Mouse (Mus musculus): ENCODE measurements around the gene Sec1. TPM values are rescaled to one million over a fixed set of nuclear protein-coding genes. Genes with fewer than 3 reads are reported as not detected.

Gene Sec1
- total RNA-seq, 1 experiment: 4.5 TPM

DNA sequence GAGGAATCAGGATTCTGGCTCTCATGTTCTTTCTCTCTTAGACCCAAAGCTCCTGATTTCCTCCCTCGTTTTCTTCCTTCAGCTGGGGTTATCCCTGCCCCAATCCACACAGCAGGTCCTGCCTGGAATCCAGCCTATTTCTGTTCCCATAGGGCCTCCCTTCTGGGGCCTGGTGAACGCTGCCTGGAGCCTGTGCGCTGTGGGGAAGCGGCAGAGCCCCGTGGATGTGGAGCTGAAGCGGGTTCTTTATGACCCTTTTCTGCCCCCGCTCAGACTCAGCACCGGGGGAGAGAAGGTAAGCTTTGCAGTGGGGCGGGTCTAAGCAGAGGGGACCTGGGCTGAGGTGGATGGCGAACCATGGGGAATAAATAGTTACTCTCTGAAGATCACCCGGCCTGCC is 6.9 kb upstream of the Sec1 start:
- peak overlapping the region; percentile 41 to 53; a peak in 3 of 4 replicates for H3K4me3 ChIP-seq (ENCODE audit: insufficient read depth in 1 of 2, low read depth in 1 of 2, low read length in 2 of 2, poor library complexity in 1 of 2, severe bottlenecking in 1 of 2)
- in situ Hi-C loops (cut with MboI; ENCODE audit: low sequenced_read_pairs in 2 of 2, unreplicated experiment in 2 of 2): no loop called here
- no peak for DNase-seq (ENCODE audit: low read depth, low spot score)
- no peaks in the 10 kb centered on the region for H3K36me3 ChIP-seq (ENCODE audit: control insufficient read depth, insufficient read depth, low read length, poor library complexity, severe bottlenecking)
- H3K9me3 ChIP-seq (ENCODE audit: control insufficient read depth, insufficient read depth, low read depth, low read length): no peaks in the 10 kb centered on the region
- peak overlapping the region; percentile 59; the same call in 1 of the 2 replicates for H3K9ac ChIP-seq (ENCODE audit: insufficient read depth, low read depth, low read length, poor library complexity, severe bottlenecking)
- H3K27ac ChIP-seq (ENCODE audit: insufficient read depth, low read depth, low read length, poor library complexity, severe bottlenecking): no peak overlapping the region
- peaks cover 0 to 12% of the 10 kb centered on the region in 2 experiments; a peak in 2 of 4 replicates for H3K4me1 ChIP-seq (ENCODE audit: control insufficient read depth in 2 of 2, insufficient read depth in 2 of 2, low read length in 2 of 2, poor library complexity in 1 of 2)
- TF ChIP-seq ZNF384 (IDR thresholded peaks at IDR 0.05; ENCODE audit: low read depth, low read length): no peak
- TF ChIP-seq CHD2 (IDR thresholded peaks at IDR 0.05; ENCODE audit: low read depth, low read length): no peak
- TF ChIP-seq ZC3H11A (IDR thresholded peaks at IDR 0.05; ENCODE audit: borderline replicate concordance, low read depth, low read length): no peak
- TF ChIP-seq MAFK (IDR thresholded peaks at IDR 0.05; ENCODE audit: insufficient read depth, low read depth, low read length): no peak
- TF ChIP-seq HCFC1 (IDR thresholded peaks at IDR 0.05; ENCODE audit: borderline replicate concordance, insufficient read depth, low read length): no peak

DNA sequence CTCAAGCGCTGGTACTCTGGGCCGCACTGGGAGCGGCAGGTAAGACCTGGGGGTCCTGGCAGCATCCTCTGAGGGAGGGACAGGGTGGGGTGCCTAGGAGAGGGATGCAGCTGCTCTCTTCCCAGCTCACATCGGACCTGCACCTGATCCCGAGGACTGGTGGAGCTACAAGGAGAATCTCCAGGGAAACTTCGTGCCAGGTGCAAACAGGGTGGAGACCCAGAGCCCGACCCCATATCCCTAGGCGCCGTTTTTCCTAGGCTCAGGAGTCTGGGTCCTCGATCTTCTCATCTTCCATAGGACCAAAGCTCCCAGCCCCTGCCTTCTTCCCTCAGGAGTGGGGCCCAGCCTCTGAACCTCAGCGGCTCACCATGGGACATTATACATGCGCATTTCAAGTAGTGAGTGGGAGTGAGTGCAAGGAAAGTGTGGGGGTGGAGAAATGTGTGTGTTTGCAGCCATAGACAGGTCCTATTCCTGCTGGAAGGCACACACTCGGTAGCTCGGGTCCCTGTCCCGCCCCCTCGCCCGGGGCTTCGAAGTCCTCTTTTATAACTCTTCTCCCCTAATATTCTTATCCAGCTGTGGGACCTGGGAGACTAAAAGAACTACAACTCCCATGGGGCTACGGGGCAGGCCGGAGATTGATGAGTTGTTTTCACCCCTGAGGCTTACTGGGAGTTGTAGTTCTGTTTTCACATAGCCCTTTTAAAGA is 6.3 kb upstream of the Sec1 start:
- H3K9me3 ChIP-seq (ENCODE audit: control insufficient read depth, insufficient read depth, low read depth, low read length): no peaks in the 10 kb centered on the region
- H3K4me1 ChIP-seq (ENCODE audit: control insufficient read depth in 2 of 2, insufficient read depth in 2 of 2, low read length in 2 of 2, poor library complexity in 1 of 2): peaks cover 0 to 9% of the 10 kb centered on the region in 2 experiments; a peak in 2 of 4 replicates
- no peak overlapping the region for H3K27ac ChIP-seq (ENCODE audit: insufficient read depth, low read depth, low read length, poor library complexity, severe bottlenecking)
- TF ChIP-seq ZNF384 (IDR thresholded peaks at IDR 0.05; ENCODE audit: low read depth, low read length): no peak
- TF ChIP-seq HCFC1 (IDR thresholded peaks at IDR 0.05; ENCODE audit: borderline replicate concordance, insufficient read depth, low read length): peak; percentile 99
- no peak for DNase-seq (ENCODE audit: low read depth, low spot score)
- in situ Hi-C loops (cut with MboI; ENCODE audit: low sequenced_read_pairs in 2 of 2, unreplicated experiment in 2 of 2): no loop called here
- H3K36me3 ChIP-seq (ENCODE audit: control insufficient read depth, insufficient read depth, low read length, poor library complexity, severe bottlenecking): no peaks in the 10 kb centered on the region
- peak overlapping the region; percentile 29; the same call in 1 of the 2 replicates for H3K9ac ChIP-seq (ENCODE audit: insufficient read depth, low read depth, low read length, poor library complexity, severe bottlenecking)
- peak overlapping the region; percentile 53 to 59 for H3K4me3 ChIP-seq (ENCODE audit: insufficient read depth in 1 of 2, low read depth in 1 of 2, low read length in 2 of 2, poor library complexity in 1 of 2, severe bottlenecking in 1 of 2)

- Histone ChIP-seq H3K9ac (ENCODE audit: insufficient read depth, low read depth, low read length, poor library complexity, severe bottlenecking) (peak within 1 kb of the TSS; percentile 29), H3K4me3 (ENCODE audit: insufficient read depth in 1 of 2, low read depth in 1 of 2, low read length in 2 of 2, poor library complexity in 1 of 2, severe bottlenecking in 1 of 2) (peak within 1 kb of the TSS; percentile 53 to 59), H3K9me3 (ENCODE audit: control insufficient read depth, insufficient read depth, low read depth, low read length) (no peaks in the 10 kb centered on the region), H3K27ac (ENCODE audit: insufficient read depth, low read depth, low read length, poor library complexity, severe bottlenecking) (no peak within 1 kb of the TSS), H3K36me3 (ENCODE audit: control insufficient read depth, insufficient read depth, low read length, poor library complexity, severe bottlenecking) (no peaks in the 10 kb centered on the region), H3K4me1 (ENCODE audit: control insufficient read depth in 2 of 2, insufficient read depth in 2 of 2, low read length in 2 of 2, poor library complexity in 1 of 2) (peaks cover 0 to 8% of the 10 kb centered on the region in 2 experiments; a peak in 1 of 4 replicates)
- in situ Hi-C loops (cut with MboI; ENCODE audit: low sequenced_read_pairs in 2 of 2, unreplicated experiment in 2 of 2): no loop called here
- DNase-seq (ENCODE audit: low read depth, low spot score): no peak
- TF ChIP-seq ZNF384 (IDR thresholded peaks at IDR 0.05; ENCODE audit: low read depth, low read length) (no peak), HCFC1 (IDR thresholded peaks at IDR 0.05; ENCODE audit: borderline replicate concordance, insufficient read depth, low read length) (no peak), ZC3H11A (IDR thresholded peaks at IDR 0.05; ENCODE audit: borderline replicate concordance, low read depth, low read length) (no peak), CHD2 (IDR thresholded peaks at IDR 0.05; ENCODE audit: low read depth, low read length) (no peak), MAFK (IDR thresholded peaks at IDR 0.05; ENCODE audit: insufficient read depth, low read depth, low read length) (no peak)
Observed at GRCm38 (mm10) chr7:45699523-45700141, 5.4 kb upstream of the Sec1 start, which contains the start of gene Car11. TSS of gene Car11 (plus strand) at chr7:45699843.

- H3K36me3 ChIP-seq (ENCODE audit: control insufficient read depth, insufficient read depth, low read length, poor library complexity, severe bottlenecking): no peaks in the 10 kb centered on the region
- in situ Hi-C loops (cut with MboI; ENCODE audit: low sequenced_read_pairs in 2 of 2, unreplicated experiment in 2 of 2): no loop called here
- no peak for TF ChIP-seq ZC3H11A (IDR thresholded peaks at IDR 0.05; ENCODE audit: borderline replicate concordance, low read depth, low read length)
- no peak for TF ChIP-seq CHD2 (IDR thresholded peaks at IDR 0.05; ENCODE audit: low read depth, low read length)
- no peak for TF ChIP-seq ZNF384 (IDR thresholded peaks at IDR 0.05; ENCODE audit: low read depth, low read length)
- no peak for TF ChIP-seq MAFK (IDR thresholded peaks at IDR 0.05; ENCODE audit: insufficient read depth, low read depth, low read length)
- TF ChIP-seq HCFC1 (IDR thresholded peaks at IDR 0.05; ENCODE audit: borderline replicate concordance, insufficient read depth, low read length): no peak
- peaks cover 0 to 11% of the 10 kb centered on the region in 2 experiments; a peak in 1 of 4 replicates for H3K4me1 ChIP-seq (ENCODE audit: control insufficient read depth in 2 of 2, insufficient read depth in 2 of 2, low read length in 2 of 2, poor library complexity in 1 of 2)
- no peak for DNase-seq (ENCODE audit: low read depth, low spot score)
- no peak overlapping the region for H3K27ac ChIP-seq (ENCODE audit: insufficient read depth, low read depth, low read length, poor library complexity, severe bottlenecking)
- no peak overlapping the region for H3K4me3 ChIP-seq (ENCODE audit: insufficient read depth in 1 of 2, low read depth in 1 of 2, low read length in 2 of 2, poor library complexity in 1 of 2, severe bottlenecking in 1 of 2)
- H3K9ac ChIP-seq (ENCODE audit: insufficient read depth, low read depth, low read length, poor library complexity, severe bottlenecking): no peak overlapping the region
- H3K9me3 ChIP-seq (ENCODE audit: control insufficient read depth, insufficient read depth, low read depth, low read length): no peaks in the 10 kb centered on the region
Observed at GRCm38 (mm10) chr7:45697894-45698293, 3.7 kb upstream of the Sec1 start.
